Mouse (Mus musculus) skeletal muscle tissue, adult 2 months (tissue): Measurements from ENCODE around the gene Chrm3.
A peak's percentile ranks its signal among the peaks of the same experiment; 100 is the strongest.

Experiments used
- DNase-seq: peaks from one replicate; pipeline ENCODE4 v3.0.0-alpha.2; 2012; ENCODE audit warnings: low read depth, low spot score

Gene Chrm3

GRCm38 (mm10) chr13:10068927-10069580, 291.6 kb downstream of the Chrm3 start:
- DNase-seq, result no peak

DNA sequence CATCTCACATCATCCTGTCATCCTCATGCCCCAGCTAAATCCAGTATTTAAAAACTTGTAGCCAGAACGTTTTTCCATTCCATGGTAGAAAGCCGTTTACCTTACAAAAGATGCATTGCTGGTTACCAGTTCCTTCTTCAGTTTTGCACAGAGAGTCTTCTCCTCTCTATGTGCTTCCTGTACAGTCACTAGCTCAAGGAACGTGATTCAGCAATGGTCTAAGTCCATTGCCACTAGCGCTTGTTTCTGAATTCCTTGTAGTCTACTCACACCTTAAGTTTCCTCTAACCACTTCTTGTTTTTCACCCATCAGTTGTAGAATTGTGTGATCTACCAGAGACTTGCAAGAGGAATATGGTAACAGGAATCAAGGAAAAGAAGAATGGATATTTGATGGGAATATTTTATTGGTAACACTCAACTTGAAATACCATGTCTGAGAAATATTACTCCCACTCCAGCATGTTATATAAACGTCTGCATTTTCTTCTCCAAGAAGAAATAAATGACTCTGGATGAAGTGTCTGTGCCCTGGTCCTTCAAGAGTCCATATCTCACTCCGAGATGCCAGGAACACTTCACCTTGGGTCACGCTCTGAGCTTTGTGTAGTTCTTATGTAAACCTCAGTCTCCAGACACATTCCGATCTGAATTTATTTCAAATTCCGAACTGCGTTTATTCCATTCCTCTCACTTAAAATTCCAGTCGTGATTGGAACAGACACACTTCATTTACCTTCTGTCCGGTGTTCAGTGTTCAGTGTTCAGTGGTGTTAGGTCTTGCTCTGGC, 293.6 kb downstream of the Chrm3 start:
- DNase-seq, result no peak

- peak; percentile 4 for DNase-seq
These were observed 294.9 kb downstream of the Chrm3 start for GRCm38 (mm10) chr13:10065776-10066175.

DNA sequence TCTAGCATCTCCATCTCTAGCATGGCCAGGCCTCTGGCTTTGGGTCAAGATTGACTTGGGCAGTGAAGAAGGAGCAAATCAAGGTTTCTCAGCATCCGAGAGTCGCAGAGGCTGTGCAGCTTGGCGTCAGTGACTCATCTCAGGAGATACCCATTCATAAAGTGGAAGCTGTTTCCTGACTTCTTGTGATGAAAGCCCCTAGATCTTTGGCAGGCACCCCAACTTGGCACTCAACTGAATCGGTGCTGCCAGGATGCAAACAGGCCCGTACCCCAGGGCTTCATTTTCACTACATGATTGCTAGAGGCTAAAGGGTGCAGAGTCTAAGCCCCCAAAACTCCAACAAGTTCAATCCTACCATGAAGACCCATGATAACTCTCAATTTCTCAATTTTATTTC, 298.0 kb downstream of the Chrm3 start:
- no peak for DNase-seq

GRCm38 (mm10) chr13:10058993-10059392, 301.7 kb downstream of the Chrm3 start:
- no peak for DNase-seq

DNA sequence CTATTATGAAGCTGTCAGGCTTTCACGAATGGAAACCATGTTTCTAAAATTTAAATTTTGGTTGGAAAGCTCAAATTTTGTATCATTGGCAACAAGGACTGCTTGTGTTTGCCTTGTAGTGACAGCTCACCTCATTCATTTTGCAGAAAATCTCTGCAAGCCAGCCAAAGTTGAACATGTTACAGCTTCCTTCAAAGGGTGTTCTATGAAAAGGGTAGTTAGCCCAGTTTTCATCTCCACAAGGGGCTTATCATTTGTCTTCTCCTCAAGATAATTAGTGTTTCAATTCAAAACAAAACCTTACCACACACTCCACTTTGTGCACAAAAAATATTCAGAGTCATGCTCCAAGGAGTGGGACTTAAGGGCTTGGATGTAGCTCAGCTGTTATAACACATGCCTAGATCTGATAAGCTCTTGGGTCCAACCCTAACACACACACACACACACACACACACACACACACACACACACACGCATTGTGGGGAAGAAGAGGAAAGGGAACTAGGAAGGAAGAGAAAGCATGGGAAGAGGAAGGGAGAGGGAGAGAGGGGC, 302.9 kb downstream of the Chrm3 start:
- no peak for DNase-seq

DNA sequence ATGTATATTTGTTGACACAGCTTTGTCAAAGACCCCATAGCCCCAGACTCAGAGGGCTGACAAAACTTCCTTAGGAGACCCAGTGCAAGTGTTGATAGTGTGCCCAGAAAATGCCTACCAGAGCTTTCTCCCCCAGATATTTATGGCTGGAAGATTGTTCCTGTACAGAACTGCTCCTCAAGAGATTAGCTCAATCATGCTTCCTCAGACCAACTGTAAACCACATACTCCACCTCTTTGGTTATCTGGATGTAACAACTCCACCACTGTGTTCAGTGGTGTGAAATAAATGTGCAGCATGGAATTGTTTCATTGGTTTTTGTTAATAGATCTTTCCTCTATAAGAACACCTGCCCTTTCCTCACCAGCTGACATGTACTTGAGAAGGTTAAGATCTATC, 306.6 kb downstream of the Chrm3 start:
- no peak for DNase-seq

GRCm38 (mm10) chr13:10053301-10053889, 307.3 kb downstream of the Chrm3 start:
- no peak for DNase-seq

DNA sequence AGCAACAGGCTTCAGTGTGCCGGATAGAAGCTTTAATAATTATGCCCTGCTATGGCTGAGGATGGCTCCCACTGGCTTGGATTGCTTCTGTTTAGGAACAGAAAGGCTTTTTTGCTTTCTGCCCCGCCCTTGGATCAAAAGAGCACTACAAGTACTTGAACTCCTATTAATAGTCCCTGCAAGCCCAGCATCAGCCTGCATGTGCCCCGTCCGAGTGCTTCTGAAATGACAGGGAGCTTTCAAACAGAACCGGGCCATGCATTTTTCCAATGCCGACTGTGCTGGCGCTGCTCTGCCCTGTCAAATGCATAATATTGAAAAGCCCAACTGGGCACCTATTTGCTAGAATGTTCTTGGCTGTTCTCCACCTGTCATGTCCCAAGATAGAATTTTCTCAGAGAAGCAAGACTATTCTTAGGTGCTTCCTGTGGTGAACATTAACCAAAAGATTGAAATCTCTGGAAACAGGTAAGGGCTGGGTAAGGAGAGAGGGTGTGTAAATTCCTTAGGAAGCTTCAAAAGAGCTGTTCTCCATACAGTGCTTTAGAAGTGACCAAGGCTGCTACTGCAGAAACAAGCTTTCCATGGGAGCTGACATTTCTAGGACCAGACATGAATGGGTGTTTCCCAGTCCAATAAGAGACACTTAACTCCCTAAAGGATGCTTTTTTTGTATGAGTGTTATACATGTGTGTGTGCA, 314.8 kb downstream of the Chrm3 start:
- no peak for DNase-seq

DNA sequence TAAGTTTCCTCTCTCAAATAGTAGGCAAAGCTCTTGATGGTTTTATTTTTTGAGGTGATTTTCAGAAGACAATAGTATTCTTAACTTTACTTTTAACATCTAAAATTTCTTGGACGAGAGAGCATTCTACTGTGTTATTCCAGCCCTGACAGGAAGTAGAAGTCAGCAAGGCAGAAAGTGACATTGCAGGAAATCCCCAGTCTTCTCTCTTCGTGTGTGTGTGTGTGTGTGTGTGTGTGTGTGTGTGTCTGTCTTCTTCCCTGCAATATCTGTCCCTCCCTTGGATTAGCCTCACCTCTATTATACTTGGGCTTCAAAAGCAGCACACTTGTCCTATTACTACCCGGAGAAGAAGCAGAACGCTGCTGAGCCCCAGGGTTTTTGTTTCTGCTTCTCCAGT, 316.6 kb downstream of the Chrm3 start:
- no peak for DNase-seq

GRCm38 (mm10) chr13:10033570-10034399, 326.9 kb downstream of the Chrm3 start:
- no peak for DNase-seq

DNA sequence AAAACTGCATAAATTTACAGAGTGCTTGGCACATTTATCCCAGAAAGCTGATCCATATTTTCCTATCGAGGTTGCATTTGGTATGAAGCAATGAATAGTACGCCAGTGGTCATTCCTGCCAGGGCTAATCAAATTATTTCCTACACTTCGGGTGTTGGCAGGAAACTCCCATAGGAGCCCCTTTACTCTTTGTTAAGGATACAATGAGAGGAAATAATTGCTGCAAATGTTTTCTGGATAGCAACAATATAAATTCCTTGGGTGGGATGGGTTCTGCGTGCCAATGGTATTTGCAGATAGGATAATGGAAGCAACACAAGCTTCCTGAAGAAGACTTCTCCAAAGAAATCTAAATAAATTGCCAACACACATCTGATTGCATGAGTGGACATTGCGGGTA, 329.1 kb downstream of the Chrm3 start:
- no peak for DNase-seq

- no peak for DNase-seq
These were observed 330.7 kb downstream of the Chrm3 start for GRCm38 (mm10) chr13:10029944-10030343.

DNA sequence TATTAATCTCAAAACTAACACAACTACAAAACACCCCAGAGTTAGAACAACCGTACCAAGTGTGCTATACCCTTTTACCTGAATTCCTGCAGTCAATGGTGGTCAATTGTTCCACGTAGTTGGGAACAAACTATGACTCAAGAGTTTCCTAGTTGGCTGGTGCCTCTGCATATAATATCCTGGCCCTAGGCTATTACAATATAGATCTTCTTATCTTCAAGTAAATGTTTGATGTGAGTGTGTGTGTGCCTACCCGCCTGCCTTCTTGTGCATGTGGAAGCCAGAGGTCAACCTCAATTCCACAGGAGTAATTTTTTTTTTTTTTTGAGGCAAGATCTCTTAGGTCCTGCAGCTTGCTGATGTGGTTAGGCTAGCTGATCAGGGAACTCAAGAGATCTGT, 335.5 kb downstream of the Chrm3 start:
- no peak for DNase-seq

DNA sequence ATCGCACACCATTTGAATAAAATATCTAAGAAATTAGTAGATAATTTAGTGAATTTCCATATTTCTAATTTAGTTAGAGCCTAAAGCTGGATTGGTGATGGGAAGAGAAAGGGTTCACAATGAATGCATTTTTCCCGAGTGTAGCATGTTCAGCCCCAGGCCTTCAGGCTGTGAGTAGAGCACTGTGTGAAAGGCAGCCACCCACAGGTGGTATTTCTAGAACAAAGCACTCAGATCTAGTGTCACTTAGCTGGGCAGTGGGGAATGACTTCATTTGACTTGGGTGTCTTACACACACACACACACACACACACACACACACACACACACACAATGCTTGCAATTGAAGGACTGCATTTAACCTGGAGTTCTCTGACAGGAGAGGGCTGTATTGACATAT, 337.5 kb downstream of the Chrm3 start:
- no peak for DNase-seq

- no peak for DNase-seq
These were observed 341.4 kb downstream of the Chrm3 start for GRCm38 (mm10) chr13:10019252-10019651.

DNA sequence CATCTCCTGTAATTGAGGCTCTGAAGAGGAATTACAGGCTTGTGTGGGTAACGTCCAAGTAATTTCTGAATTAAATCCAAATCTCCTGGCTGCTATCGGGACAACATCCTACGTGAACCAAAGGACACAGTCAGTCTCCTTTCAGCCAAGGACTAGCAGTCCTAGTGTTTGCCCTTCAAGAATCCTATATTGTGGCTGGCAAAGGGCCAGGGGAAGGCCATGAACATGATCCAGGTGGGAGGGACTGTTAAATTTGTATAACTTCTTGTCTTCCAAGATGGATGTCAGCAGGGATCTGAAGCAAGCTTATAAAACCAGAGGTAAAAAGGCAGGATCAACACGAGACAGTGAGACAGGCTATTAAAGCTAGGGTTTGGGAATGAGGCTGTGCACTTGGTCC, 357.7 kb downstream of the Chrm3 start:
- no peak for DNase-seq

GRCm38 (mm10) chr13:9997664-9998328, 362.9 kb downstream of the Chrm3 start:
- DNase-seq, result no peak

GRCm38 (mm10) chr13:9995852-9996251, 364.8 kb downstream of the Chrm3 start:
- DNase-seq, result no peak

- no peak for DNase-seq
These were observed 367.1 kb downstream of the Chrm3 start for GRCm38 (mm10) chr13:9993571-9993970.

DNA sequence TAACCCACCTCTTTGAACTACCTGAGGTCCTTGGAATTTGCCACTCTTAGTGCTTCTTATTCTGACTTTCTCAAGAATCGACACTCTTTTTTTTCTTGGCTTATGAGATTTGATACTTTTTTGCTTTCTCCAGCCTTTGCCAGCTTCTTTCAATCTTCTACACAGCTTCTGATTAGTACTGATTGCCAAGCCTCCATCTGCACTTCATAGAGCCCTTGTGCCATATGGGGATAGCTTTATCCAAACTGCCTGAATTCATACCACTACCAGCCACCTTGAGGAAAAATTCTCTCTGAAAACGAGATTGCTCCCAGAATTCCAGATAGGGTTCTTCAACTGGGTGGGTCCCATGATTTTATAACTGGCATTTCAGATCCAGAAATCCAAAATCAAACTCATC, 368.0 kb downstream of the Chrm3 start:
- no peak for DNase-seq
